Mouse (Mus musculus): ENCODE measurements around the gene Slco2a1.

GRCm38 (mm10) chr9:103038266-103038665 is 49.8 kb downstream of the Slco2a1 start:
- no peak for TF ChIP-seq CTCF (IDR thresholded peaks at IDR 0.05; ENCODE audit: borderline replicate concordance, extremely low read depth, insufficient read depth, insufficient read length)
- TF ChIP-seq POLR2A (IDR thresholded peaks at IDR 0.05; ENCODE audit: borderline replicate concordance, extremely low read depth, insufficient read depth, insufficient read length, poor library complexity, severe bottlenecking) = no peak

Measured in brain, embryonic 14.5 days (tissue).